Mouse (Mus musculus) neural tube, embryonic 15.5 days (tissue): ENCODE measurements around the gene Unc80. TPM values are rescaled to one million over a fixed set of nuclear protein-coding genes. Genes with fewer than 3 reads are reported as not detected.

ENCODE experiments used
- ATAC-seq: fragments of 200-750 bp; cut with Nextera tagmentation; 2 replicates; pipeline ENCODE4 v1.8.0; 2017; ENCODE audit warnings: mild to moderate bottlenecking, moderate TSS enrichment, moderate library complexity; ENCODE audit not compliant: low FRiP score
- H3K27ac ChIP-seq: fragments of 300-500 bp; sonication (generic); replicated peaks from 2 replicates; pipeline ENCODE4 v1.5.1; 2015; ENCODE audit warnings: mild to moderate bottlenecking, inconsistent platforms
- H3K27me3 ChIP-seq: fragments of 300-500 bp; sonication (generic); replicated peaks from 2 replicates; pipeline ENCODE4 v1.6.1; 2015; ENCODE audit warnings: inconsistent platforms
- H3K36me3 ChIP-seq: fragments of 300-500 bp; sonication (generic); 2 replicates; pipeline ENCODE4 v1.6.1; 2015; ENCODE audit warnings: inconsistent platforms
- H3K4me1 ChIP-seq: fragments of 300-500 bp; sonication (generic); 2 replicates; pipeline ENCODE4 v1.6.1; 2015; ENCODE audit warnings: inconsistent platforms
- H3K4me2 ChIP-seq: fragments of 300-500 bp; sonication (generic); 2 replicates; pipeline ENCODE4 v1.6.1; 2015; ENCODE audit warnings: inconsistent platforms, mild to moderate bottlenecking, moderate library complexity
- H3K4me3 ChIP-seq: fragments of 300-500 bp; sonication (generic); replicated peaks from 2 replicates; pipeline ENCODE4 v1.5.1; 2015; ENCODE audit warnings: mild to moderate bottlenecking, inconsistent platforms
- H3K9ac ChIP-seq: fragments of 300-500 bp; sonication (generic); replicated peaks from 2 replicates; pipeline ENCODE4 v1.6.1; 2015; ENCODE audit warnings: mild to moderate bottlenecking, inconsistent platforms
- H3K9me3 ChIP-seq: fragments of 300-500 bp; sonication (generic); replicated peaks from 2 replicates; pipeline ENCODE4 v1.6.1; 2016; ENCODE audit warnings: inconsistent platforms
- WGBS: fragments of 180-500 bp; shearing (Covaris S2); methylation state at CpG from one replicate; pipeline ENCODE4 v1.1.7; 2015; ENCODE audit warnings: mixed read lengths; 5-methylcytosine and 5-hydroxymethylcytosine counted together
- polyA plus RNA-seq: library from polyadenylated mRNA; unstranded; fragments of >200 nt; fragmentation: Nextera tagmentation; extraction: Ambion mirVana; gene quantifications from 2 replicates; pipeline ENCODE4 v1.2.1, GENCODE M21; 2015

Unc80 gene
- polyA plus RNA-seq, 1 experiment from 2014 or later, result 9.9 TPM

DNA sequence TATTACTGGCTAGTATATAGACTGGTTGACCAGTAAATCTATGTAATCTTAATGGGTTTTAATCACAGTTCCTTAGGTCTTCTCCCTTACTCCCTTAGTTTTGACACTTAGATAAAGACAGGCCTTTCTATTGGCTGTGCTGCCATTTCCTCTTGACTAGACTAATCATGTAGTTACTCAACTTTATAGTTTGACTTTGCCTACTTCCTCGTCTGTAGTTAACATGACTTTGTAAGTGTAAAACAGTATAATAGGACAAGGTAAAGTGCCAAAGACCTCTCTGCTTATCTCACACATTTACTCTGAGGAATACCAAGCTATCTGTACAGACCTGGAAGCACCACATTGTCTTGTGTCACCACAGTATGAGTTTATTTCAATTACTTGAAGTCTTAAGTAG, 262.4 kb downstream of the Unc80 start:
- Histone ChIP-seq H3K36me3 (peaks cover 21% of the 10 kb centered on the region), H3K4me2 (no peak overlapping the region), H3K4me3 (no peak overlapping the region), H3K9ac (no peak overlapping the region), H3K27me3 (no peaks in the 10 kb centered on the region), H3K9me3 (no peaks in the 10 kb centered on the region), H3K4me1 (no peaks in the 10 kb centered on the region), H3K27ac (no peak overlapping the region)
- WGBS, result 81% methylated on average over 1 of the region's 1 CpGs
- no peak for ATAC-seq

Other genes with a start within 250 kb of the Unc80 start
- gene Rpe, start 232.5 kb downstream of the Unc80 start, polyA plus RNA-seq, result 37.7 and 46.3 TPM in 2 replicates